In the genomic region with DNA sequence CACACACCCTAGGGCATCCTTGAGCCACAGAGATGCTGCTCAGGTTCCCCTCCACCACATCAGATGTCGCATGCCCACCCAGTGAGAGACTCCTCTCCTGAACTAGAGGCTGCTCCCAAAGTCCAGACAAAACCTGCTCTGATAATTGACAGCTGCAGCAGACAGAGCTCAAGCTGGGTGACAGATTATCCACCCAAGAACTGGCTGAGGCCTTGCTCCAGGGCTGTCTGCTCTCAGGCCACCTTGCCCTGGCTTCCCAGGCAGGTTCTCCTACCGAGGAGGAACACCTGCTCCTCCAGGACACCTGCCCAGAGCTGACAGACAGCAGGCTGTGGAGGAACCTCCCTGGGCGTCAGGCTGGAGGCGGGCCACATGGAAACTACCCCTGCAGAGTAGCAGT, we compare ENCODE assay signal across 12 mouse cellular contexts. TPM values are rescaled to one million over a fixed set of nuclear protein-coding genes. Genes with fewer than 3 reads are reported as not detected.
A peak's percentile ranks its signal among the peaks of the same experiment; 100 is the strongest.
DNase-seq lines count a peak whose midpoint lies in the region; ATAC-seq and TF ChIP-seq lines count a peak whose summit lies in the region.
"Had no signal": no experiment of that assay in that cellular context is flagged by ENCODE, and none has a peak within 500 bp of the region (broad histone marks: within the 10 kb centered on the region; RNA-seq: fewer than 3 reads in every experiment).

No protein-coding gene starts in this region.

- no peaks in the 10 kb centered on the region for H3K36me3 ChIP-seq in heart, embryonic 10.5 days
- no peaks in the 10 kb centered on the region for H3K36me3 ChIP-seq in liver, embryonic 13.5 days
- no peaks in the 10 kb centered on the region for H3K36me3 ChIP-seq in liver, postnatal 0 days (replicated peaks; ENCODE audit: insufficient read depth, low read length)
- H3K36me3 ChIP-seq in midbrain, embryonic 16.5 days (ENCODE audit: control insufficient read depth, insufficient read depth, low read length), result no peaks in the 10 kb centered on the region
- H3K36me3 ChIP-seq: embryonic facial prominence, embryonic 13.5 days had no signal

- DNase-seq in heart, embryonic 10.5 days (ENCODE audit: low spot score), result no peak
- DNase-seq in heart, postnatal 4 days, result no peak
- no peak for DNase-seq in liver, embryonic 13.5 days
- no peak for DNase-seq in liver, postnatal 0 days
- DNase-seq in cerebellum, adult 8-10 months, result peak; percentile 83
- no peak for DNase-seq in frontal cortex, postnatal 36 days (ENCODE audit: low spot score in 2 of 2)
- DNase-seq: gastrocnemius, postnatal 36 days; lung, postnatal 14 days had no signal

- peak overlapping the region; percentile 31; the same call in 1 of the 2 replicates for H3K27ac ChIP-seq in heart, embryonic 10.5 days
- H3K27ac ChIP-seq in liver, embryonic 13.5 days, result no peak overlapping the region
- no peak overlapping the region for H3K27ac ChIP-seq in liver, postnatal 0 days (ENCODE audit: low read depth)
- no peak overlapping the region for H3K27ac ChIP-seq in midbrain, embryonic 16.5 days (ENCODE audit: low read length)
- H3K27ac ChIP-seq: embryonic facial prominence, embryonic 13.5 days; stomach, postnatal 0 days had no signal

- no peak for TF ChIP-seq CTCF in liver, postnatal 0 days (IDR thresholded peaks at IDR 0.05; ENCODE audit: low read depth)

- peak overlapping the region; percentile 13; the same call in 1 of the 2 replicates for H3K9ac ChIP-seq in liver, embryonic 13.5 days
- H3K9ac ChIP-seq in liver, postnatal 0 days (replicated peaks), result no peak overlapping the region
- 0 out of 2 replicates have a peak overlapping the region, but pooled peaks have one; percentile 20 for H3K9ac ChIP-seq in midbrain, embryonic 16.5 days (ENCODE audit: low read depth, low read length)
- H3K9ac ChIP-seq: embryonic facial prominence, embryonic 13.5 days had no signal

- H3K4me3 ChIP-seq in heart, embryonic 10.5 days, result no peak overlapping the region
- no peak overlapping the region for H3K4me3 ChIP-seq in liver, embryonic 13.5 days (replicated peaks)
- no peak overlapping the region for H3K4me3 ChIP-seq in liver, postnatal 0 days (ENCODE audit: low read depth, low read length)
- no peak overlapping the region for H3K4me3 ChIP-seq in midbrain, embryonic 16.5 days (ENCODE audit: low read depth, low read length)
- H3K4me3 ChIP-seq: embryonic facial prominence, embryonic 13.5 days; myocyte had no signal

- WGBS in heart, embryonic 10.5 days, result 57% methylated on average over 4 of the region's 4 CpGs
- 61% methylated on average over 4 of the region's 4 CpGs for WGBS in liver, embryonic 13.5 days (ENCODE audit: insufficient replicate concordance)
- 62% methylated on average over 4 of the region's 4 CpGs for WGBS in liver, postnatal 0 days (ENCODE audit: insufficient replicate concordance)
- WGBS in midbrain, embryonic 16.5 days, result 39% methylated on average over 4 of the region's 4 CpGs

- peaks cover 77% of the 10 kb centered on the region for H3K4me1 ChIP-seq in heart, embryonic 10.5 days
- peaks cover 49% of the 10 kb centered on the region for H3K4me1 ChIP-seq in liver, embryonic 13.5 days (replicated peaks)
- peaks cover 33% of the 10 kb centered on the region for H3K4me1 ChIP-seq in liver, postnatal 0 days (ENCODE audit: insufficient read depth)
- peaks cover 4% of the 10 kb centered on the region; the same call in 1 of the 2 replicates for H3K4me1 ChIP-seq in midbrain, embryonic 16.5 days (ENCODE audit: control insufficient read depth, insufficient read depth, low read length)

- H3K27me3 ChIP-seq in heart, embryonic 10.5 days (ENCODE audit: insufficient read depth, poor library complexity, severe bottlenecking), result no peaks in the 10 kb centered on the region
- H3K27me3 ChIP-seq in liver, embryonic 13.5 days, result peaks cover 9% of the 10 kb centered on the region
- no peaks in the 10 kb centered on the region for H3K27me3 ChIP-seq in liver, postnatal 0 days (ENCODE audit: insufficient read depth, low read length)
- H3K27me3 ChIP-seq in midbrain, embryonic 16.5 days (ENCODE audit: control insufficient read depth, insufficient read depth, low read depth, low read length), result no peaks in the 10 kb centered on the region
- H3K27me3 ChIP-seq: embryonic facial prominence, embryonic 13.5 days had no signal

- TF ChIP-seq EP300 in liver, postnatal 0 days (IDR thresholded peaks at IDR 0.05; ENCODE audit: low read depth), result no peak

- H3K4me2 ChIP-seq in liver, embryonic 13.5 days, result no peak overlapping the region
- no peak overlapping the region for H3K4me2 ChIP-seq in liver, postnatal 0 days (ENCODE audit: low read depth, low read length)
- no peak overlapping the region for H3K4me2 ChIP-seq in midbrain, embryonic 16.5 days (ENCODE audit: low read length)
- H3K4me2 ChIP-seq: embryonic facial prominence, embryonic 13.5 days had no signal

- no peak for ATAC-seq in liver, embryonic 13.5 days (ENCODE audit: low read depth)
- ATAC-seq in liver, postnatal 0 days, result no peak
- ATAC-seq in midbrain, embryonic 16.5 days, result no peak

- no peaks in the 10 kb centered on the region for H3K9me3 ChIP-seq in heart, embryonic 10.5 days
- H3K9me3 ChIP-seq in liver, embryonic 13.5 days (replicated peaks), result no peaks in the 10 kb centered on the region
- H3K9me3 ChIP-seq in liver, postnatal 0 days (ENCODE audit: low read length), result no peaks in the 10 kb centered on the region
- no peaks in the 10 kb centered on the region for H3K9me3 ChIP-seq in midbrain, embryonic 16.5 days (replicated peaks; ENCODE audit: control insufficient read depth, low read length, poor library complexity, severe bottlenecking)
- H3K9me3 ChIP-seq: embryonic facial prominence, embryonic 13.5 days had no signal

RNA-seq across cellular contexts. Expression of a gene that starts 7.6 kb away (rescaled TPM):
- 24.8 and 37.6 TPM in 2 replicates for polyA plus RNA-seq in heart, embryonic 10.5 days (2016; fragmentation: Nextera tagmentation; extraction: Ambion mirVana)
- total RNA-seq in heart, postnatal 4 days (2021), result 10 to 100 TPM; 52.2 to 58.7 TPM
- 7.7 and 10.7 TPM in 2 replicates for polyA plus RNA-seq in liver, embryonic 13.5 days (2015; fragmentation: Nextera tagmentation; extraction: Ambion mirVana)
- 3.8 and 3.9 TPM in 2 replicates for polyA plus RNA-seq in liver, postnatal 0 days (2015; fragmentation: Nextera tagmentation; extraction: Ambion mirVana)
- 6.4 and 7.6 TPM in 2 replicates for polyA plus RNA-seq in midbrain, embryonic 16.5 days (2015; fragmentation: Nextera tagmentation; extraction: Ambion mirVana)
